Mouse (Mus musculus) brain, embryonic 14.5 days (tissue): Measurements from ENCODE around the gene Zbtb16.

Experiments
- CTCF ChIP-seq: fragments of 200-500 bp; IDR thresholded peaks from 2 replicates; pipeline ENCODE4 v1.5.1; 2012; ENCODE audit warnings: inconsistent platforms, mild to moderate bottlenecking, moderate library complexity, borderline replicate concordance; ENCODE audit not compliant: insufficient read depth, insufficient read length; ENCODE audit errors: extremely low read depth
- POLR2A ChIP-seq: fragments of 200-500 bp; IDR thresholded peaks from 2 replicates; pipeline ENCODE4 v1.6.1; 2012; ENCODE audit warnings: mild to moderate bottlenecking, inconsistent platforms, borderline replicate concordance; ENCODE audit not compliant: poor library complexity, insufficient read depth, insufficient read length, severe bottlenecking; ENCODE audit errors: extremely low read depth

DNA sequence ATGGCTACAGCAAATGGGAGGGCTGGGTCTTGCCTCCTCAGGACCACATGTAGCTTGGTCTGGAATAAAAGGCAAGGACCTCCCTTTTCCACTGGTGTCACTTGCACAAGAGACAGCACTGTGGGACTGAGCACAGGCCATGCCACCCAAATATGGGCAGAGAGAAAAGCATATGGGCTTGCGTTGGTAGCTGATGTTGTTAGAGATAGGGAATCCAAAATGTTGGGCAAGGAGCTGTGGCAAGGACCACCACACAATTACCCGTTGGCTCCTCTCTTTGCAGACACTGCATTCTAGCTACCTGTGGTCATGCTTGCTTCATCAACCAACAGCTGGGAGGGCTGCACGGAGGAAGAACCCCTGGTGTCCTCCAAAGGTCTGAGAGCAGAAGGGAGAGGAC, 169.3 kb downstream of the Zbtb16 start:
- TF ChIP-seq CTCF, result no peak
- no peak for TF ChIP-seq POLR2A
